Mouse (Mus musculus) kidney, adult 8-10 months (tissue): ENCODE data around the gene Pmvk.
A peak's percentile ranks its signal among the peaks of the same experiment; 100 is the strongest.

ENCODE experiments used
- DNase-seq, 2 experiments: peaks; one replicate each; pipeline ENCODE4 v3.0.0; 2022

The Pmvk gene

GRCm38 (mm10) chr3:89430171-89431159, 23.9 kb upstream of the Pmvk start, which contains the start of gene Pygo2:
Pygo2 (plus strand) TSS chr3:89430214.
- DNase-seq = peak; percentile 96

GRCm38 (mm10) chr3:89432606-89433005, 21.7 kb upstream of the Pmvk start:
- no peak for DNase-seq

- no peak for DNase-seq
Observed at GRCm38 (mm10) chr3:89434532-89434931, 19.8 kb upstream of the Pmvk start.

GRCm38 (mm10) chr3:89435041-89435440, 19.3 kb upstream of the Pmvk start:
- DNase-seq = no peak

GRCm38 (mm10) chr3:89436176-89437113, 17.9 kb upstream of the Pmvk start, which contains the start of gene Pbxip1:
Pbxip1 (plus strand) TSS chr3:89436706.
- DNase-seq = peak; percentile 71 to 76

- no peak for DNase-seq
Observed at GRCm38 (mm10) chr3:89437269-89437668, 17.1 kb upstream of the Pmvk start.

- no peak for DNase-seq
Observed at GRCm38 (mm10) chr3:89440691-89441090, 13.7 kb upstream of the Pmvk start.

GRCm38 (mm10) chr3:89448720-89449537, 5.4 kb upstream of the Pmvk start:
- DNase-seq = peak; percentile 47 to 49

GRCm38 (mm10) chr3:89449541-89449940, 4.8 kb upstream of the Pmvk start:
- DNase-seq = peak; percentile 73 to 78

- DNase-seq = no peak
Observed at GRCm38 (mm10) chr3:89451916-89452315, 2.4 kb upstream of the Pmvk start.

- DNase-seq = no peak
Observed at GRCm38 (mm10) chr3:89455786-89456285, 1.5 kb downstream of the Pmvk start.

GRCm38 (mm10) chr3:89456726-89457665, 2.7 kb downstream of the Pmvk start:
- peak; percentile 54 to 77 for DNase-seq

GRCm38 (mm10) chr3:89458372-89458964, 4.1 kb downstream of the Pmvk start:
- no peak for DNase-seq

GRCm38 (mm10) chr3:89458965-89459807, 4.8 kb downstream of the Pmvk start:
- DNase-seq = peak; percentile 92 to 94

- no peak for DNase-seq
Observed at GRCm38 (mm10) chr3:89468268-89468667, 13.9 kb downstream of the Pmvk start.

GRCm38 (mm10) chr3:89472280-89472679, 17.9 kb downstream of the Pmvk start:
- no peak for DNase-seq

GRCm38 (mm10) chr3:89473838-89474237, 19.5 kb downstream of the Pmvk start:
- no peak for DNase-seq

GRCm38 (mm10) chr3:89479055-89479454, 24.7 kb downstream of the Pmvk start:
- DNase-seq = no peak

GRCm38 (mm10) chr3:89481488-89481887, 27.1 kb downstream of the Pmvk start:
- no peak for DNase-seq
